Mouse (Mus musculus) liver, postnatal 0 days (tissue): ENCODE results near the gene Ugt1a9.

ENCODE experiments used
- CTCF ChIP-seq: sonication (generic); IDR thresholded peaks from 2 replicates; pipeline ENCODE4 v1.5.1; 2016; ENCODE audit warnings: antibody characterized with exemption, low read depth
- EP300 ChIP-seq: IDR thresholded peaks from 2 replicates; pipeline ENCODE4 v1.6.1; 2016; ENCODE audit warnings: antibody characterized with exemption, low read depth, mild to moderate bottlenecking

- TF ChIP-seq CTCF (no peak), EP300 (no peak)
These were observed 109.1 kb downstream of the Ugt1a9 start for GRCm38 (mm10) chr1:88179657-88180056.
